Mouse (Mus musculus): Measurements from ENCODE around the gene Igfbp1. TPM values are rescaled to one million over a fixed set of nuclear protein-coding genes. Genes with fewer than 3 reads are reported as not detected.

The Igfbp1 gene
- polyA plus RNA-seq, 1 experiment from 2014 or later, result 0.38 TPM

DNA sequence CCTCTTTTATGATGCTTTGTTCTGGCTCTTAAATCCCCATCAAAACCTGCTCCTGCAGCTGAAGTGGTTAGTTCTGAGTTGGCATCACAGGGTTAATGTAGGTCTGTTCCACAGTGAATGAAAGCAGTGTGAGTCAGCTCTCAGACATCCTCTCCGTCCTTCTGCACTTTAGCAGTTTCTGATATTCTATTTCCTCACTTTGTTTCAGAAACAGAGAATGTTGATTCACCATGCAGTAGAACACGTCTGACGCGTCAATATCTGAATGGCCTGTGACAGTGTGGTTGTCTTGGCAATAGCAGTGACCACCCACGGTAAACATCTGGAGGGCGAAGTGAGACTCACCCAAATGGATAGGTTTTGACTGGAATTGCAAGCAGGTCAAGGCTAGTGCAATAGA, 40.1 kb downstream of the Igfbp1 start:
- Histone ChIP-seq H3K4me3 (no peak overlapping the region), H3K36me3 (no peaks in the 10 kb centered on the region), H3K9me3 (no peaks in the 10 kb centered on the region), H3K9ac (no peak overlapping the region), H3K27ac (replicated peaks) (no peak overlapping the region), H3K4me1 (replicated peaks) (no peaks in the 10 kb centered on the region), H3K4me2 (no peak overlapping the region), H3K27me3 (no peaks in the 10 kb centered on the region)
- ATAC-seq (ENCODE audit: low read depth), result no peak
- WGBS, result 83% methylated on average over 6 of the region's 6 CpGs

GRCm38 (mm10) chr11:7238546-7238945, 41.0 kb downstream of the Igfbp1 start:
- Histone ChIP-seq H3K27me3 (no peaks in the 10 kb centered on the region), H3K9ac (no peak overlapping the region), H3K4me2 (no peak overlapping the region), H3K27ac (replicated peaks) (no peak overlapping the region), H3K36me3 (no peaks in the 10 kb centered on the region), H3K4me1 (replicated peaks) (no peaks in the 10 kb centered on the region), H3K4me3 (no peak overlapping the region), H3K9me3 (no peaks in the 10 kb centered on the region)
- 93% methylated on average over 6 of the region's 6 CpGs for WGBS
- ATAC-seq (ENCODE audit: low read depth), result no peak

- ATAC-seq (ENCODE audit: low read depth), result no peak
- Histone ChIP-seq H3K4me3 (no peak overlapping the region), H3K4me1 (replicated peaks) (no peaks in the 10 kb centered on the region), H3K9me3 (no peaks in the 10 kb centered on the region), H3K27ac (replicated peaks) (no peak overlapping the region), H3K4me2 (no peak overlapping the region), H3K27me3 (no peaks in the 10 kb centered on the region), H3K9ac (no peak overlapping the region), H3K36me3 (no peaks in the 10 kb centered on the region)
- 77% methylated on average over 4 of the region's 4 CpGs for WGBS
These were observed 41.6 kb downstream of the Igfbp1 start for GRCm38 (mm10) chr11:7239041-7239740.

- H3K9me3 ChIP-seq, result no peaks in the 10 kb centered on the region
- H3K36me3 ChIP-seq, result no peaks in the 10 kb centered on the region
- 76% methylated on average over 1 of the region's 1 CpGs for WGBS
- no peak overlapping the region for H3K4me2 ChIP-seq
- no peaks in the 10 kb centered on the region for H3K4me1 ChIP-seq (replicated peaks)
- ATAC-seq (ENCODE audit: low read depth), result no peak
- no peak overlapping the region for H3K27ac ChIP-seq (replicated peaks)
- H3K9ac ChIP-seq, result no peak overlapping the region
- H3K27me3 ChIP-seq, result no peaks in the 10 kb centered on the region
- no peak overlapping the region for H3K4me3 ChIP-seq
These were observed 47.2 kb downstream of the Igfbp1 start for GRCm38 (mm10) chr11:7244782-7245181.

- WGBS, result 91% methylated on average over 2 of the region's 2 CpGs
- Histone ChIP-seq H3K36me3 (no peaks in the 10 kb centered on the region), H3K4me2 (no peak overlapping the region), H3K9me3 (no peaks in the 10 kb centered on the region), H3K27me3 (no peaks in the 10 kb centered on the region), H3K27ac (replicated peaks) (no peak overlapping the region), H3K9ac (no peak overlapping the region), H3K4me1 (replicated peaks) (no peaks in the 10 kb centered on the region), H3K4me3 (no peak overlapping the region)
- no peak for ATAC-seq (ENCODE audit: low read depth)
These were observed 52.8 kb downstream of the Igfbp1 start for GRCm38 (mm10) chr11:7250415-7250814.

DNA sequence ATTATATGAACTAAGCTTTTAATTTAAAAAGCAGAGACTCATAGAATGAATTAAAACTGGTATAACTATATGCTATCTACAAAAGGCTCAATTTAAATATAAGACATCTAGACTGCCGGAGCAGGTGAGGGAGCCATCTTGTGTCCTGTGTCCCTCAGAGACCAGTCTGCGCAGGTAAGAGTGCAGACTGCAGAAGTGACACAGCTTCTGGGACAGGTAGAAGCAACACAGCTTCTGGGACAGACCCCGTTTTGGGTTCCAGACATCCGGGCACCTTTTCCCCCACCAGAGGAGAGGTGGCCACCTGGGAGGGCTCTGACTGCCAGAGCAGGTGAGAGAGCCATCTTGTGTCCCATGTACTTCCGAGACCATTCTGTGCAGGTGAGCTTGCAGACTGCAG, 53.3 kb downstream of the Igfbp1 start:
- Histone ChIP-seq H3K4me3 (no peak overlapping the region), H3K4me2 (no peak overlapping the region), H3K9ac (no peak overlapping the region), H3K36me3 (no peaks in the 10 kb centered on the region), H3K27ac (replicated peaks) (no peak overlapping the region), H3K9me3 (no peaks in the 10 kb centered on the region), H3K4me1 (replicated peaks) (no peaks in the 10 kb centered on the region), H3K27me3 (no peaks in the 10 kb centered on the region)
- WGBS, result 91% methylated on average over 5 of the region's 5 CpGs
- no peak for ATAC-seq (ENCODE audit: low read depth)

Other genes starting within 250 kb of the Igfbp1 start
- 5.5 and 5.7 TPM in 2 replicates for gene Adcy1, start 134.3 kb upstream of the Igfbp1 start, polyA plus RNA-seq (2015; fragmentation: Nextera tagmentation; extraction: Ambion mirVana)
- not detected in 2 replicates for gene Gm11985, start 9.2 kb upstream of the Igfbp1 start, polyA plus RNA-seq (2015; fragmentation: Nextera tagmentation; extraction: Ambion mirVana)
- 20.6 and 27.6 TPM in 2 replicates for gene Igfbp3, start 16.1 kb downstream of the Igfbp1 start, polyA plus RNA-seq (2015; fragmentation: Nextera tagmentation; extraction: Ambion mirVana)

Data from neural tube, embryonic 13.5 days (tissue).